8 mouse cellular contexts compared by ENCODE assay signal in genomic region chr6:54593766-54594468, GRCm38 (mm10). TPM values are rescaled to one million over a fixed set of nuclear protein-coding genes. Genes with fewer than 3 reads are reported as not detected.
DNase-seq lines count a peak whose midpoint lies in the region; ATAC-seq lines count a peak whose summit lies in the region.

No protein-coding gene starts in this region.

- peak overlapping the region; percentile 92 for H3K9ac ChIP-seq in heart, embryonic 13.5 days
- no peak overlapping the region for H3K9ac ChIP-seq in embryonic facial prominence, embryonic 11.5 days (replicated peaks; ENCODE audit: low read length)
- no peak overlapping the region for H3K9ac ChIP-seq in intestine, embryonic 16.5 days (ENCODE audit: low read depth, low read length)
- H3K9ac ChIP-seq in midbrain, embryonic 13.5 days (replicated peaks) = no peak overlapping the region

- ATAC-seq in heart, embryonic 13.5 days (ENCODE audit: extremely low read depth, insufficient number of reproducible peaks, low FRiP score, low TSS enrichment) = no peak
- ATAC-seq in embryonic facial prominence, embryonic 11.5 days (replicated peaks; ENCODE audit: insufficient number of reproducible peaks, low FRiP score, low TSS enrichment, low read depth) = no peak
- ATAC-seq in intestine, embryonic 16.5 days = peak; percentile 1; the same call in 1 of the 2 replicates
- ATAC-seq in midbrain, embryonic 13.5 days = no peak

- peak overlapping the region; percentile 96 for H3K4me3 ChIP-seq in heart, embryonic 13.5 days
- peak overlapping the region; percentile 55; the same call in 1 of the 2 replicates for H3K4me3 ChIP-seq in embryonic facial prominence, embryonic 11.5 days (ENCODE audit: low read depth, low read length)
- peak overlapping the region; percentile 71 for H3K4me3 ChIP-seq in intestine, embryonic 16.5 days (ENCODE audit: low read length)
- peak overlapping the region; percentile 53 for H3K4me3 ChIP-seq in midbrain, embryonic 13.5 days (replicated peaks)

- 46% methylated on average over 8 of the region's 8 CpGs for WGBS in heart, embryonic 13.5 days
- 55% methylated on average over 8 of the region's 8 CpGs for WGBS in embryonic facial prominence, embryonic 11.5 days
- 48% methylated on average over 8 of the region's 8 CpGs for WGBS in intestine, embryonic 16.5 days
- 61% methylated on average over 8 of the region's 8 CpGs for WGBS in midbrain, embryonic 13.5 days

- H3K27ac ChIP-seq in heart, embryonic 13.5 days (replicated peaks) = peak overlapping the region; percentile 83; the same call in 1 of the 2 replicates
- H3K27ac ChIP-seq in embryonic facial prominence, embryonic 11.5 days (replicated peaks; ENCODE audit: low read depth, low read length) = no peak overlapping the region
- no peak overlapping the region for H3K27ac ChIP-seq in intestine, embryonic 16.5 days (ENCODE audit: low read length)
- H3K27ac ChIP-seq in midbrain, embryonic 13.5 days = no peak overlapping the region

- 0 out of 2 replicates have a peak, but pooled peaks cover 2% of the 10 kb centered on the region for H3K36me3 ChIP-seq in heart, embryonic 13.5 days
- no peaks in the 10 kb centered on the region for H3K36me3 ChIP-seq in embryonic facial prominence, embryonic 11.5 days (replicated peaks; ENCODE audit: control insufficient read depth, insufficient read depth, low read depth, low read length)
- no peaks in the 10 kb centered on the region for H3K36me3 ChIP-seq in intestine, embryonic 16.5 days (ENCODE audit: control insufficient read depth, insufficient read depth, low read length)
- H3K36me3 ChIP-seq in midbrain, embryonic 13.5 days = no peaks in the 10 kb centered on the region

- intact Hi-C loops in left cerebral cortex, postnatal 25 days (cut with DNase I) = loop anchor here (2.0 to 10.0 kb wide), 3 partner anchors 223 to 571 kb away; partner anchors contain the start of genes Ggct and Znrf2

- peaks cover 46% of the 10 kb centered on the region for H3K4me1 ChIP-seq in heart, embryonic 13.5 days
- no peaks in the 10 kb centered on the region for H3K4me1 ChIP-seq in embryonic facial prominence, embryonic 11.5 days (ENCODE audit: control insufficient read depth, insufficient read depth, low read length)
- H3K4me1 ChIP-seq in intestine, embryonic 16.5 days (ENCODE audit: control insufficient read depth, insufficient read depth, low read length) = peaks cover 27% of the 10 kb centered on the region
- peaks cover 44% of the 10 kb centered on the region for H3K4me1 ChIP-seq in midbrain, embryonic 13.5 days (replicated peaks)

- no peaks in the 10 kb centered on the region for H3K9me3 ChIP-seq in heart, embryonic 13.5 days
- no peaks in the 10 kb centered on the region for H3K9me3 ChIP-seq in embryonic facial prominence, embryonic 11.5 days (replicated peaks; ENCODE audit: control insufficient read depth, low read length)
- H3K9me3 ChIP-seq in intestine, embryonic 16.5 days (ENCODE audit: control insufficient read depth, low read length) = no peaks in the 10 kb centered on the region
- no peaks in the 10 kb centered on the region for H3K9me3 ChIP-seq in midbrain, embryonic 13.5 days

- no peak for DNase-seq in heart, adult 8-10 months (ENCODE audit: low spot score)
- no peak for DNase-seq in embryonic facial prominence, embryonic 11.5 days (ENCODE audit: low spot score)
- DNase-seq in right cerebral cortex, postnatal 10 days (ENCODE audit: low spot score in 2 of 2) = no peak
- no peak for DNase-seq in gastrocnemius, adult 8-10 months (ENCODE audit: low spot score in 2 of 2)
- DNase-seq in left cerebral cortex, postnatal 25 days (ENCODE audit: low spot score in 2 of 2) = no peak

- no peaks in the 10 kb centered on the region for H3K27me3 ChIP-seq in heart, embryonic 13.5 days (replicated peaks)
- H3K27me3 ChIP-seq in embryonic facial prominence, embryonic 11.5 days (ENCODE audit: control insufficient read depth, insufficient read depth, low read length) = no peaks in the 10 kb centered on the region
- H3K27me3 ChIP-seq in intestine, embryonic 16.5 days (replicated peaks; ENCODE audit: control insufficient read depth, insufficient read depth, low read length) = no peaks in the 10 kb centered on the region
- no peaks in the 10 kb centered on the region for H3K27me3 ChIP-seq in midbrain, embryonic 13.5 days

- peak overlapping the region; percentile 84 for H3K4me2 ChIP-seq in heart, embryonic 13.5 days
- H3K4me2 ChIP-seq in embryonic facial prominence, embryonic 11.5 days (ENCODE audit: low read depth, low read length) = no peak overlapping the region; the same call in 1 of the 2 replicates
- H3K4me2 ChIP-seq in intestine, embryonic 16.5 days (ENCODE audit: low read depth, low read length) = peak overlapping the region; percentile 84
- peak overlapping the region; percentile 67 for H3K4me2 ChIP-seq in midbrain, embryonic 13.5 days (replicated peaks)

RNA-seq across cellular contexts. Expression of gene Plekha8, which starts 1.0 kb away (rescaled TPM):
- polyA plus RNA-seq in heart, embryonic 13.5 days (2015; fragmentation: Nextera tagmentation; extraction: Ambion mirVana) = 6.4 and 7.5 TPM in 2 replicates
- total RNA-seq in heart, adult 8-10 months (2022) = 1 to 10 TPM; 6.7 to 9.2 (median 8.3) TPM
- polyA plus RNA-seq in embryonic facial prominence, embryonic 11.5 days (2014; fragmentation: Nextera tagmentation; extraction: Ambion mirVana) = 24.3 and 24.7 TPM in 2 replicates
- 5.4 and 6.1 TPM in 2 replicates for polyA plus RNA-seq in intestine, embryonic 16.5 days (2015; fragmentation: Nextera tagmentation; extraction: Ambion mirVana)
- polyA plus RNA-seq in midbrain, embryonic 13.5 days (2015; fragmentation: Nextera tagmentation; extraction: Ambion mirVana) = 11.8 and 12.2 TPM in 2 replicates
- total RNA-seq in gastrocnemius, adult 8-10 months (2022) = 1 to 10 TPM; 3.3 to 4.8 (median 3.4) TPM
- total RNA-seq in left cerebral cortex, postnatal 25 days (2021) = 10 to 100 TPM; 11.3 to 12.3 TPM

RNA-seq across cellular contexts. Expression of gene Fkbp14, which starts 3.2 kb away (rescaled TPM):
- polyA plus RNA-seq in heart, embryonic 13.5 days (2015; fragmentation: Nextera tagmentation; extraction: Ambion mirVana) = 24.0 and 24.1 TPM in 2 replicates
- total RNA-seq in heart, adult 8-10 months (2022) = 1 to 10 TPM; 7.4 to 9.1 (median 8.3) TPM
- 21.2 and 23.9 TPM in 2 replicates for polyA plus RNA-seq in embryonic facial prominence, embryonic 11.5 days (2014; fragmentation: Nextera tagmentation; extraction: Ambion mirVana)
- polyA plus RNA-seq in intestine, embryonic 16.5 days (2015; fragmentation: Nextera tagmentation; extraction: Ambion mirVana) = 19.4 and 19.7 TPM in 2 replicates
- polyA plus RNA-seq in midbrain, embryonic 13.5 days (2015; fragmentation: Nextera tagmentation; extraction: Ambion mirVana) = 7.9 and 8.2 TPM in 2 replicates
- total RNA-seq in gastrocnemius, adult 8-10 months (2022) = 1 to 10 TPM; 3.8 to 5.3 (median 4.8) TPM
- total RNA-seq in left cerebral cortex, postnatal 25 days (2021) = 1 to 10 TPM; 8.5 to 9.0 TPM

RNA-seq across cellular contexts. Expression of gene Scrn1, which starts 27.6 kb away (rescaled TPM):
- 9.5 and 13.0 TPM in 2 replicates for polyA plus RNA-seq in heart, embryonic 13.5 days (2015; fragmentation: Nextera tagmentation; extraction: Ambion mirVana)
- 1 to 10 TPM; 5.8 to 6.8 (median 6.4) TPM for total RNA-seq in heart, adult 8-10 months (2022)
- polyA plus RNA-seq in embryonic facial prominence, embryonic 11.5 days (2014; fragmentation: Nextera tagmentation; extraction: Ambion mirVana) = 24.4 and 25.4 TPM in 2 replicates
- polyA plus RNA-seq in intestine, embryonic 16.5 days (2015; fragmentation: Nextera tagmentation; extraction: Ambion mirVana) = 4.7 and 6.6 TPM in 2 replicates
- polyA plus RNA-seq in midbrain, embryonic 13.5 days (2015; fragmentation: Nextera tagmentation; extraction: Ambion mirVana) = 91.2 and 96.6 TPM in 2 replicates
- 1 to 10 TPM in 2 of 4 experiments, under 1 TPM in 2; 0.80 to 1.7 (median 1.2) TPM for total RNA-seq in gastrocnemius, adult 8-10 months (2022)
- 100 to 1,000 TPM; 143 to 145 TPM for total RNA-seq in left cerebral cortex, postnatal 25 days (2021)
